Mouse (Mus musculus) layer of hippocampus, adult 2 months (tissue): ENCODE results near the gene Otop2. TPM values are rescaled to one million over a fixed set of nuclear protein-coding genes. Genes with fewer than 3 reads are reported as not detected.

Experiments
- DNase-seq, 2 experiments: peaks; one replicate each; pipeline ENCODE4 v3.0.0; 2022; ENCODE audit warnings: low spot score in 2 of 2
- H3K27ac ChIP-seq: fragments of 200-600 bp; 2 replicates; pipeline ENCODE4 v1.8.1; 2022
- H3K4me3 ChIP-seq: fragments of 200-600 bp; 2 replicates; pipeline ENCODE4 v1.8.1; 2022; ENCODE audit warnings: mild to moderate bottlenecking
- CTCF ChIP-seq: fragments of 200-600 bp; conservative IDR thresholded peaks from 2 replicates; pipeline ENCODE4 v1.8.1; 2022; ENCODE audit warnings: antibody characterized with exemption, mild to moderate bottlenecking, moderate library complexity
- total RNA-seq, 2 experiments: library from RNA; stranded (reverse); gene quantifications; 2 replicates each; pipeline ENCODE4 v1.2.3; 2021

Otop2 gene
- total RNA-seq, 2 experiments from 2014 or later = 0.51 to 0.59 TPM

DNA sequence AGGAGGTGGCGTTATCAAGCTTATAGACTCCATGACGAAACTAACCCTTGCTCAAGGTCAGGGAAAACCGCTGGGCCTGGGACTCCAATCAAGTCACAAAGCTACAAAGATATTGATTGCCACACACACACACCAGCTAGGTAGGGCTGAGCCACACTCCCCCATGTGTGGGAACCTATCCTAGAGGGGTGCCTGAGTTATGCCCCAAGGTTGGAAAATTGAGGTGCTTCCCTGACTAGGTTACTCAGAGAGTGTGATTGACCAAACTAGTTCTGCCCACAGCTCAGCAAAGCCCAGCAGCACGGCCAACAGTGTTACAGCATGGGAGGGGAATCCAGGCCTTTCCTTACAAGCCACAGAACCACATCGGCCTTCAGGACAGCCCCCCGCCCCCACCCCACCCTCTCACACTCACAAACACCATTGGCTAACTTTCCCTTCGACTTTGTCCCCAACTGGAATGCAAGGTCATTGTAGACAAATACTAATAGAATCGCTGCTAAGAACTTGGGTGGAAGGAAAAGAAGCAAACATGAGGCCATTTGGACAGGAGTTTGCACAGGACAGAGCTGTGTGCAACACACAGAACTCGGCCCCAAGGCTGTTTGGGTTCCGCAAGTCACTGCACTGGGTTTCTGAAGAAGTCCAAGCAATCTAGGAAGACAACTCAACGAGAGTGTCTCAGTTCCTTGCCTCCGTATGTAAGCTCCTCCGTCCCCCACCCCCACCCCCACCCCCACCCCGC is 14.2 kb upstream of the Otop2 start:
- TF ChIP-seq CTCF = no peak
- Histone ChIP-seq H3K27ac (no peak overlapping the region), H3K4me3 (no peak overlapping the region)
- no peak for DNase-seq

DNA sequence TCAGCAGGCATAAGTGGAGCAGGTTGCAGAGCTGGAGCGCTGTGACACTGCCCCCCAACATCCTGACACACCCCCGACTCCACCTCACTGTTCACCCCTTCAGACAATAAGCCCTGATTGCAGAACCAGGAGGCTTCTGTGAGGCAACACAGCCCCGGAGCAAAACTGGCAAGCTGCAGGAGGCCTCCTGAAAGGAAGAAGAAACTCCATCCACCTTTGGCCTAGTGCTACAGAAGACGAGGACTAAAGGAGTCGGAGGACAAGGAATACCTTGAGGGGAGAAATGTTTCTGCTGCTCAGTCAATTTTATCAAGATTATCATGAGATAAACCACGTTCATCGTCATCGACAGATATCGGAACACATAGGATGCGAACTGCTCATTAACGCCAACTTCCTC is 11.0 kb upstream of the Otop2 start:
- TF ChIP-seq CTCF = no peak
- no peak for DNase-seq
- Histone ChIP-seq H3K27ac (no peak overlapping the region), H3K4me3 (no peak overlapping the region)

DNA sequence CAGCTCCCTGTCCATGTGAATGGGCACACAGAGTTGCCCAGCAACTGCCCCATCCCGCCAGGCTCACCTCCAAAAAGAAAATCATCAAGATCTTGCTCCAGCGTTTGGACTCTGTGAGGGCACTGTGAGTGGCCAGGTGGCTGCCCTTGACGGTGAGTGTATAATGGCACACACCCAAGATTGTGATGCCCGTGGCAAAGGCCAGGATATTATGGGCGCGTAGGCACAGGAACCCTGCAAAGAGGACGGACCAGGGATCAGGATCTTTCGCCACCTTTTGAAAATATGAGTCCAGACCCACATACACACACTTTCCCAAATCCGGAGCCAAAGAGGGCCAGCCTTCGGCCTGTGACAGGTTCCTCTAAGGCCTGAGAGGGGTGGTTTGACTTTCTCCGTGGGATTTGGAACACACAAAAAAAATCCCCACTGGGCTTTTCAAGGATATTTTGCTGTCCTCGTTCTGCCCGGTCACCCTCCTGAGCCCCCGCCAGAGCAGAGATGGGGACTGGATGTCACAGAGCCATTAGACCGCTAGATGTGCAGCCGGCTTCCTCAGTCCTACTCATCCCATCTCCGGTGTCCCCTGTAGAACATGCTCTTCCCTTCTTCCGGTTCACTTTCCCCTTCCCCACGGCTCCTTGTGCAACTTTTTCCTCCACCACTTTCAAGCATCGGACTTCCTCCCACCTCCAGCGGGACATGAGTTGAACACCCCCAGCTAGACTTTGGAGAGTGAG is 10.3 kb upstream of the Otop2 start:
- Histone ChIP-seq H3K4me3 (peak overlapping the region; percentile 70), H3K27ac (peak overlapping the region; percentile 75)
- DNase-seq = no peak
- no peak for TF ChIP-seq CTCF

DNA sequence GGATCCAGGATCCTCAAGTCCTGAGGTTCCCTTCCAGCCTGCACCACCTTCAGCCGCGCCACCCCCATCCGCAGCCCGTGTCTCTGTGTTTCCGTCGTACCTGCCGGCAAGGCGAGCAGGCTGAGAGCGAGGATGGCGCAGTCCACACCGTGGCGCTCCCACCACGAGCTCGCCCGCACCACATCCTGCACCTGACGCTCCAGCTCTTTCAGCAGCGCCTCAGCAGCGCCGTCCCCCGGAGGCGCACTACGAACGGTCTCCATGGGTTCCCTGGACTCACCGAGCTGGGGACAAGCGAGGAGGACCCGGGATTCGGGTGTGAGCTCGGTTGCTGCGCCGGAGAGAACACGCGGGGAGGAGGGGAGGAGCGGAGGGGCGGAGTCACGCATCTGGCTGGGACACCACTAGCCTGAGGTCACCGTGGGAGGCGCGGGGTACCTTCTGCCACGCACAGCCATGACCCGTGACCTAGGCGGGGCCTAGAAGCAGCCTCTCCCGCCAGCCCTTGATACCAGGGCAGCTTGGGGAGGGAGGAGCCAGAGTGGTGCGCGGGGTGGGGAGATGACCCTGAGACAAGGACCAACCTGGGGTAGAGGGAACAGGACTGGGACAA is 9.6 kb upstream of the Otop2 start, which contains the start of gene Fads6:
TSS of gene Fads6 (minus strand) at position 450 of the 613 bp plus-strand sequence.
- DNase-seq = peak; percentile 66 to 72
- peak within 1 kb of the TSS; percentile 75 for H3K27ac ChIP-seq
- TF ChIP-seq CTCF = peak; percentile 67
- peak within 1 kb of the TSS; percentile 70 for H3K4me3 ChIP-seq

DNA sequence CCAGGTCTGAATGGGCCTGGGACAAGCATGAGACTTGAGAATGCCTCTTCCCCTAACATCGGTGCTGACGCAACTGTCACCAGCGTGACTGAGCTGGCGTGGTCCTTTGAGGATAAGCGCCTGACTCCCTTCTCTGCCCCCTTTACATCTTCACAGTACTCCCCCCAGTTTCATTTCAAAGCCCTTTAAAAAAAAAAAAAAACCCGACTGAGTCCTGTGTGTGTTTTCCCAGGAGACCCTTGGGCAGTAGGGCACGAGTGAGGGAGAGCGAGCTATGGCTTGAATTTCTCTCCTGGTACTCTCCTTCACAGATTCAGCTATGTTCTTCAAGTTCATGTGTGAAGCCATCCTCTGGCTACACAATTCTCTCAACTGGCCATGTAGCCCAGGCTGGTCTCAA is 8.8 kb upstream of the Otop2 start:
- DNase-seq = no peak
- peak overlapping the region; percentile 75; the same call in 1 of the 2 replicates for H3K27ac ChIP-seq
- H3K4me3 ChIP-seq = no peak overlapping the region
- no peak for TF ChIP-seq CTCF

- no peak for TF ChIP-seq CTCF
- Histone ChIP-seq H3K4me3 (no peak overlapping the region), H3K27ac (no peak overlapping the region)
- no peak for DNase-seq
Measured at GRCm38 (mm10) chr11:115300745-115301144, 6.2 kb upstream of the Otop2 start.

DNA sequence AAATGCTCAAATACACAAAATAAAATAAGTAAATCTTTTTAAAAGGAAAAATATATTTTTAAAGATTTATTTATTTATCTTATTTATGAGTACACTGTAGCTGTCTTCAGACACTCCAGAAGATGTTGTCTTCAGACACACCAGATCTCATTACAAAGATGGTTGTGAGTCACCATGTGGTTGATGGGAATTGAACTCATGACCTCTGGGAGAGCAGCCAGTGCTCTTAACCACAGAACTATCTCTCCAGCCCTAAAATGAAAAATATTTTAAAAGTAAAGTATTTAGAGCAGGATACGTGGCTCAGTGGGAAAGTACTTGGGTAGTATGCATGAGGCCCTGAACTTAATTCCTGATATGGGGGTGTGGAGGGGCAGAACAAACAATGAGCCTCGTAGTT is 5.6 kb upstream of the Otop2 start:
- no peak overlapping the region for H3K4me3 ChIP-seq
- no peak overlapping the region for H3K27ac ChIP-seq
- DNase-seq = no peak
- no peak for TF ChIP-seq CTCF

GRCm38 (mm10) chr11:115303167-115303566 is 3.8 kb upstream of the Otop2 start:
- no peak overlapping the region for H3K27ac ChIP-seq
- no peak for DNase-seq
- TF ChIP-seq CTCF = no peak
- no peak overlapping the region for H3K4me3 ChIP-seq

DNA sequence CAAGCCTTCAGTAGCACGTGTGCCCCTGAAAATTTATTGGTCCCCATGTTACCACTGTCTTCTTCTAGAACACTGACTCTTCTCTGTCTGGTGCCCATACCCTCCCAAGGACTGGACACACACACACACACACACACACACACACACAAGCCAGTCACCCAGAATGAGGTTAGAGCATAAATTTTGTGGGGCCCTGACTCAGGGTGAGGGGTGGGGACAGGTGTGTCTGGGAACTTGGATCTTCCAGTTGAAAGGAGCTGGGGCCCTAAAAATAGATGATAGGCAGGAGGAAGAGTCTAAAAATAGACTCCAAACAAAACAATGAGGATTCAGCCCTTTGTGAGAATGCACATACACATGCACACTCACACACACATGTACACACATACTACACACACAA is 1.8 kb downstream of the Otop2 start:
- no peak overlapping the region for H3K27ac ChIP-seq
- no peak overlapping the region for H3K4me3 ChIP-seq
- TF ChIP-seq CTCF = no peak
- DNase-seq = no peak

- peak; percentile 59 for TF ChIP-seq CTCF
- no peak overlapping the region for H3K27ac ChIP-seq
- no peak for DNase-seq
Measured at GRCm38 (mm10) chr11:115314249-115314648, 7.3 kb downstream of the Otop2 start.

GRCm38 (mm10) chr11:115317204-115317603 is 10.2 kb downstream of the Otop2 start:
- DNase-seq = no peak
- H3K27ac ChIP-seq = no peak overlapping the region
- no peak for TF ChIP-seq CTCF
- no peak overlapping the region for H3K4me3 ChIP-seq

More at GRCm38 (mm10) chr11:115314249-115314648, 7.3 kb downstream of the Otop2 start:
- H3K4me3 ChIP-seq = no peak overlapping the region

GRCm38 (mm10) chr11:115318245-115319027 is 11.5 kb downstream of the Otop2 start:
- Histone ChIP-seq H3K27ac (no peak overlapping the region), H3K4me3 (no peak overlapping the region)
- no peak for TF ChIP-seq CTCF
- DNase-seq = no peak
